8 mouse cellular contexts compared by ENCODE assay signal in genomic region chr17:87044364-87044763, GRCm38 (mm10). TPM values are rescaled to one million over a fixed set of nuclear protein-coding genes. Genes with fewer than 3 reads are reported as not detected.
DNase-seq lines count a peak whose midpoint lies in the region; ATAC-seq lines count a peak whose summit lies in the region.

No protein-coding gene starts in this region.

- no peaks in the 10 kb centered on the region for H3K27me3 ChIP-seq in hindbrain, embryonic 15.5 days

- WGBS in hindbrain, embryonic 15.5 days: under 1% methylated on average over 15 of the region's 15 CpGs

- H3K9me3 ChIP-seq in hindbrain, embryonic 15.5 days: no peaks in the 10 kb centered on the region

- no peak overlapping the region for H3K4me3 ChIP-seq in hindbrain, embryonic 15.5 days

- ATAC-seq in hindbrain, embryonic 15.5 days (ENCODE audit: low FRiP score, low read depth): peak; percentile 81

- H3K9ac ChIP-seq in hindbrain, embryonic 15.5 days: no peak overlapping the region

- peaks cover 2% of the 10 kb centered on the region; the same call in 1 of the 2 replicates for H3K4me1 ChIP-seq in hindbrain, embryonic 15.5 days (replicated peaks)

- no peaks in the 10 kb centered on the region for H3K36me3 ChIP-seq in hindbrain, embryonic 15.5 days

- no peak overlapping the region for H3K4me2 ChIP-seq in hindbrain, embryonic 15.5 days

- peak; percentile 99 for DNase-seq in NIH3T3 (ENCODE audit: low read depth)
- DNase-seq in cerebellum, adult 9-11 months: peak; percentile 80
- DNase-seq in frontal cortex, postnatal 10 days (ENCODE audit: low spot score in 2 of 2): peak; percentile 70 to 88
- peak; percentile 82 for DNase-seq in layer of hippocampus, postnatal 36 days
- peak; percentile 90 for DNase-seq in lung, postnatal 25 days (ENCODE audit: low spot score)
- peak; percentile 99 for DNase-seq in retina, embryonic 14.5 days (ENCODE audit: low spot score)
- DNase-seq in thymus, postnatal 36 days: peak; percentile 80 to 83

- H3K27ac ChIP-seq in hindbrain, embryonic 15.5 days (replicated peaks): no peak overlapping the region

RNA-seq across cellular contexts. Expression of gene Cript, which starts 19.0 kb away (rescaled TPM):
- polyA plus RNA-seq in hindbrain, embryonic 15.5 days (2015; fragmentation: Nextera tagmentation; extraction: Ambion mirVana): 192 and 200 TPM in 2 replicates
- total RNA-seq in layer of hippocampus, postnatal 36 days (2021): 10 to 100 TPM; 57.3 to 62.1 TPM

RNA-seq across cellular contexts. Expression of gene Pigf, which starts 19.2 kb away (rescaled TPM):
- 30.6 and 32.7 TPM in 2 replicates for polyA plus RNA-seq in hindbrain, embryonic 15.5 days (2015; fragmentation: Nextera tagmentation; extraction: Ambion mirVana)
- total RNA-seq in layer of hippocampus, postnatal 36 days (2021): 10 to 100 TPM; 18.2 to 19.9 TPM
